Mouse (Mus musculus) gastrocnemius, adult 8-10 months (tissue): ENCODE data around the gene Gne. TPM values are rescaled to one million over a fixed set of nuclear protein-coding genes. Genes with fewer than 3 reads are reported as not detected.
"Not testable (repeated sequence)": the region's sequence is repeated elsewhere in the genome, so short reads cannot be mapped to it uniquely, and the experiment has no call there.

Experiments
- DNase-seq, 2 experiments: peaks; one replicate each; pipeline ENCODE4 v3.0.0; 2022; ENCODE audit warnings: low spot score in 2 of 2
- total RNA-seq, 4 experiments: library from RNA; stranded (reverse); gene quantifications; 2 replicates each; pipeline ENCODE4 v1.2.4; 2022

The Gne gene
- total RNA-seq, 4 experiments from 2014 or later: 10.4 to 15.0 (median 11.0) TPM

- DNase-seq: no peak
These were observed 11.0 kb downstream of the Gne start for GRCm38 (mm10) chr4:44072873-44073441.

GRCm38 (mm10) chr4:44072146-44072872 is 11.7 kb downstream of the Gne start:
- peak; percentile 84 to 89 for DNase-seq

- no peak for DNase-seq
These were observed 12.2 kb downstream of the Gne start for GRCm38 (mm10) chr4:44071741-44072145.

GRCm38 (mm10) chr4:44070641-44071040 is 13.3 kb downstream of the Gne start:
- DNase-seq: no peak

- DNase-seq: no peak
These were observed 14.6 kb downstream of the Gne start for GRCm38 (mm10) chr4:44069411-44069810.

GRCm38 (mm10) chr4:44068736-44069135 is 15.2 kb downstream of the Gne start:
- no peak for DNase-seq

GRCm38 (mm10) chr4:44066891-44067290 is 17.1 kb downstream of the Gne start:
- DNase-seq: no peak

GRCm38 (mm10) chr4:44065355-44066025 is 18.5 kb downstream of the Gne start:
- DNase-seq: peak; percentile 71 to 74

GRCm38 (mm10) chr4:44062816-44063215 is 21.2 kb downstream of the Gne start:
- DNase-seq: no peak

- no peak for DNase-seq
These were observed 21.9 kb downstream of the Gne start for GRCm38 (mm10) chr4:44062062-44062461.

- no peak for DNase-seq
These were observed 24.3 kb downstream of the Gne start for GRCm38 (mm10) chr4:44059674-44060073.

GRCm38 (mm10) chr4:44049812-44050211 is 34.2 kb downstream of the Gne start:
- no peak for DNase-seq

- DNase-seq: no peak
These were observed 37.9 kb downstream of the Gne start for GRCm38 (mm10) chr4:44046066-44046465.

- DNase-seq: no peak
These were observed 39.2 kb downstream of the Gne start for GRCm38 (mm10) chr4:44044685-44045356.

- not testable (repeated sequence) for DNase-seq
These were observed 40.8 kb downstream of the Gne start for GRCm38 (mm10) chr4:44043182-44043581.

- DNase-seq: no peak
These were observed 41.5 kb downstream of the Gne start for GRCm38 (mm10) chr4:44042429-44042828.

GRCm38 (mm10) chr4:44040802-44041201 is 43.2 kb downstream of the Gne start:
- no peak for DNase-seq

GRCm38 (mm10) chr4:44036455-44036854 is 47.5 kb downstream of the Gne start:
- no peak for DNase-seq

- DNase-seq: peak; percentile 29 to 40
These were observed 52.5 kb downstream of the Gne start for GRCm38 (mm10) chr4:44031521-44031920.

- peak; percentile 37 to 67 for DNase-seq
These were observed 54.3 kb downstream of the Gne start for GRCm38 (mm10) chr4:44029661-44030066.

GRCm38 (mm10) chr4:44028303-44029135 is 55.5 kb downstream of the Gne start:
- no peak for DNase-seq
